Mouse (Mus musculus): ENCODE measurements at regions not wholly inside any gene's neighbourhood (a gene's known extent, or its start where the extent isn't known, plus 50 kb on each side); places are given as distances from the start of the nearest gene placed in this dataset.

- no peak for DNase-seq
Observed at GRCm38 (mm10) chr6:143487003-143487402, 320.0 kb downstream of the Etnk1 start.

GRCm38 (mm10) chr6:143490019-143490418 is 323.0 kb downstream of the Etnk1 start:
- no peak for DNase-seq

- no peak for DNase-seq
Observed at GRCm38 (mm10) chr6:143491380-143491779, 324.4 kb downstream of the Etnk1 start.

GRCm38 (mm10) chr6:143493543-143493942 is 326.5 kb downstream of the Etnk1 start:
- no peak for DNase-seq

GRCm38 (mm10) chr6:143494341-143494740 is 327.3 kb downstream of the Etnk1 start:
- no peak for DNase-seq

DNA sequence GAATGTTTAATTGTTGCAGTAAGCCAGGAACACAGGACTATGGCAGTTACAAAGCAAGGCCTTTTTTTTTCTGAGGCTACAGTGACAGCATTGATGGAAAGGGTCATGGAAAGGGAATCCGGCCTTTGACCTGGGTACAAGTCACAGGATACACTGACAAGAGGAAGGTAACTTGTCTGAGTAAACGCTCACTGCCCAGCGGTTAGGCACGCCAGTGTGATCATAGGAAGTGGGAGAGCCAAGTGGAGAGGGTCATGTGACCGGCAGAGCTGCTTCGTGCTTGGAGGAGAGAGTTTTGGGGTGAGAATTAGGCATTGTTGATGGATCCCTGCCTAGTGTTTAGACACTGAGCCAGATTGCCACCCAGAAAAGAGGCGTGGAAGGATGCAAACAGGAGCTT is 327.9 kb downstream of the Etnk1 start:
- DNase-seq, result no peak

- DNase-seq, result no peak
Observed at GRCm38 (mm10) chr6:143498764-143499163, 331.7 kb downstream of the Etnk1 start.

GRCm38 (mm10) chr6:143499259-143500043 is 332.4 kb downstream of the Etnk1 start:
- no peak for DNase-seq

GRCm38 (mm10) chr6:143502803-143503202 is 335.8 kb downstream of the Etnk1 start:
- DNase-seq, result no peak

DNA sequence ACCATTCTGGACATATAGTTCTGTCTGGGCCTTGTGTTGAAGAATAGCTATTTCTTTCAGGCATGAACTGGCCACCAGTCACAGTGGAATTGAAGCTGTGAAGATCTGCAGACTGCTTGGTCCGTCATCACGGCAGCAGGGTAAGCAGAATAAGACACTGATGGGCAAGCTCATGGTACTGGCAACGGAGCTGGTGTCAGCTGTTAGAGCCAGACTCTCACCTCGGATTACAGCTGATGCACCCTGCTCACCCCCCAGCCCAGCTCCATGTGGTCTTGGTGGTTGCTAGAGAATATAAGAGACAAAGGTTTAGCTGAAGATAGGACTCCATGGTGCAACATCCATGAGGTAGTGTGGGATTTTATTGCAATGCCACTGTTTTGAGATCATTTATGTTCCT is 336.9 kb downstream of the Etnk1 start:
- DNase-seq, result no peak

DNA sequence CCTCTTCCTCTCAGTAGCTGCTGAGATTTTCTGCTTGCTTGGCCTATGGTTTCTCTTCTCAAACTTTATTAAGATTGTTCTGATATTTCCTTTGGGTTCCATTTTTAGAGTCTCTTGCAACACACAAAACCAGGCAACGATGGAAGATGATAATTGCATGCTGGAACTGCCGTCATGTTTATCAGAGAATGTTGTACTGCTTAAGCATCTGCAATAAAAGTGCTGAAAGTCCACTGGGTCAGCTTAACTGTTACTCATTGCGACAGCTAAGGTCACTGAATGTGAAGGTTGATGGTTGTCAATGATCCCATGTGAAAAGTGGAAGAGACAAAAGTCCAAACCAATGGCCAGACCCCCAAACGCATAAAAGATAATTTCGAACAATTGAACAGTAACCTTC is 346.4 kb downstream of the Etnk1 start:
- DNase-seq, result no peak

DNA sequence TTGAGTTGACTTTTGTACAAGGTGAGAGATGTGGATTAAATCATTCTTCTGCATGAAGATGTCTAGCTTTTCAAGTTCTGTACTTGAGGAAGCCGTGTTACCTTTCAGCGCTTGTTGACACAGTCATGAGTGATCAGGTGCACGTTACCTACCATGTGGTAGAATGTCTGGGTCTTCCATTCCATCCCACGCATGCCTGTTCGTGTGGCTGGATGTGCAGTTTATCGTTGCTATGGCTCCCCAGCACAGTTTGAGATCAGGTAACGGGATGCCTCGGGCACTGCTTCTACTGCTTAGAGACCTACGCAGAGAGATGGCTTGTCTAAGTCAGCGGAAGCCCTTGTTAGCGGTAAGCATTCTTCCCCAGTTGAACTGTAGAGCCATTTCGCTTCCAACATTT is 348.1 kb downstream of the Etnk1 start:
- DNase-seq, result no peak

GRCm38 (mm10) chr6:143516746-143517145 is 349.7 kb downstream of the Etnk1 start:
- DNase-seq, result no peak

- peak; percentile 26 to 40 for DNase-seq
Observed at GRCm38 (mm10) chr6:143518476-143518875, 351.5 kb downstream of the Etnk1 start.

GRCm38 (mm10) chr6:143519668-143520067 is 352.6 kb downstream of the Etnk1 start:
- no peak for DNase-seq

- no peak for DNase-seq
Observed at GRCm38 (mm10) chr6:143525092-143525491, 358.1 kb downstream of the Etnk1 start.

- DNase-seq, result no peak
Observed at GRCm38 (mm10) chr6:143528898-143529297, 361.9 kb downstream of the Etnk1 start.

- DNase-seq, result peak; percentile 36 to 42
Observed at GRCm38 (mm10) chr6:143530372-143531224, 363.6 kb downstream of the Etnk1 start.

DNA sequence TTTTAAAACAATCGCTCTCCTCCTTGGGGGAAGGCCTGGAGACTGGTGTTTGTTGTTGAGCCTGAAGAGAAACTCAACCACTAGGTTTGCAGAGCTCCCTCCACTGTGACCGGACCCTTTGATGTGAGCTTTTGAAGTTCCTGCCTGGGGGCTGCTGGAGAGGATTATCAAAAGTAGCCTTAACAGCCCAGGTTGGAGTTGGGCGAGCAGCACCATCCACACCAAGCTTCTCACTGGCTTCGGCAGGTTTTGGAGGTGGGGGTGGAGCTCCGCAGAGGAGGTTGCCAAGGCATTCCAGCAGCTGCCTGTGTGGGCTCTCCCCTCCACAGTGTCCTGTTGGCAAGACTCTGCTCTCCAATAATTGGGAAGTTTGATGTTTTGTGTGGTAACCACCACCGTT is 364.5 kb downstream of the Etnk1 start:
- no peak for DNase-seq

GRCm38 (mm10) chr6:143532380-143532779 is 365.4 kb downstream of the Etnk1 start:
- no peak for DNase-seq

DNA sequence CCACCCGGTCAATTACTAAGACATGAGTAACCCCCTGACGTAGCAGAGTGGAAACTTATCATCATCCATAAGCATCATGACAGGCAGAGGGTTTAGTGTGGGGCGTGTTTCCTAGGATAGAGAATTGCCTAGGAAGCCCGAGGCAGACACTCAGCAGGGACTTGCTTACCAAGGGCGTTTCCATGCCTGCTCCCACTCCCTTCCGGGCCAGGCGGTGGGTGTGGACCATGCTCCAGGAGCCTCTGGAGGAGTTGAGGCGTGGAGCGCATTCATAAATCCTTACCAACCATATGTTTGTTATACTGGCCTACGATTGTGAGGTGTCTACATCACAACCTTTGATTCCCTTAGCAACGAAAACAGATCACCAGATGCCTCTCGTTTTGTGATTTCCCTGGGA is 368.2 kb downstream of the Etnk1 start:
- no peak for DNase-seq

- DNase-seq, result no peak
Observed at GRCm38 (mm10) chr6:143535726-143536125, 368.7 kb downstream of the Etnk1 start.

DNA sequence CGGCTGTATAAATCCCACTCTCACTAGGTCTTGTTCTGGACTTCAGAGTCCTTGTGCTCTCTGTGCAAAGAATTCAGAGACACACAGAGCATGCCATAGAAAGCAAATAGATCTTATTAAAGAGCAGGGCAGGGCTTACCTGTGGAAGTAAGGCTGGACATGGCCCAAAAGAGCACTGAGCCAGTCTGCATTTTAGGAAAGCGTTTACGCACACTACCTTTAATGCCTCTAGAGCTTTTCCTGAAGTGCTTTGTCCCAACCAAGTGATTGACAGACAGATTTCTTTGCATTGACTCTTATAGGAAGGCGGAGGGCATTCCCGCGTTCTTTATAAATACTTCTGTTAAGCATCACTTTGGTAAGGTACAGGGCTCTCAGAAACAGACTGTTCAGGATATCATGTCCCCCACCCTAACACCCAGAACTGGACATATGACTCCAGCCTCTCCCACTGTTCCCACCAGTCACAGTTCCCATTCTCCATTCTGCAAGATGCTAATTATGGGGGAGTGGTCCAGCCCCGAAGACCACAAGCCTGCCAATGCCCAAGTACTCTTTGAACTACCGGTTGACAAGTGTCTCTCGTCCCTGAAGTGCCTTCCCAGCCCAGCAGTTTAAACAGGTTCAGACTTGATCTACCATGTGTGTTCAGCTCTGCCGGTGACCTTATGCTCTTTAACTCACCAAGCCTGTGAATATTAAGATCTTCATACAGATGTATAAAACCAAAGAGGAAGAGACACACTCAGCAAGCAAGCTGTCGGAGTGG is 369.7 kb downstream of the Etnk1 start:
- DNase-seq, result no peak

All from heart, adult 18-20 months (tissue).